Mouse (Mus musculus) right cerebral cortex, adult 2 months (tissue): ENCODE measurements around the gene Ucp2.

Experiments
- DNase-seq, 2 experiments: peaks; one replicate each; pipeline ENCODE4 v3.0.0; 2021 to 2022; ENCODE audit warnings: low spot score in 2 of 2

Gene Ucp2

DNA sequence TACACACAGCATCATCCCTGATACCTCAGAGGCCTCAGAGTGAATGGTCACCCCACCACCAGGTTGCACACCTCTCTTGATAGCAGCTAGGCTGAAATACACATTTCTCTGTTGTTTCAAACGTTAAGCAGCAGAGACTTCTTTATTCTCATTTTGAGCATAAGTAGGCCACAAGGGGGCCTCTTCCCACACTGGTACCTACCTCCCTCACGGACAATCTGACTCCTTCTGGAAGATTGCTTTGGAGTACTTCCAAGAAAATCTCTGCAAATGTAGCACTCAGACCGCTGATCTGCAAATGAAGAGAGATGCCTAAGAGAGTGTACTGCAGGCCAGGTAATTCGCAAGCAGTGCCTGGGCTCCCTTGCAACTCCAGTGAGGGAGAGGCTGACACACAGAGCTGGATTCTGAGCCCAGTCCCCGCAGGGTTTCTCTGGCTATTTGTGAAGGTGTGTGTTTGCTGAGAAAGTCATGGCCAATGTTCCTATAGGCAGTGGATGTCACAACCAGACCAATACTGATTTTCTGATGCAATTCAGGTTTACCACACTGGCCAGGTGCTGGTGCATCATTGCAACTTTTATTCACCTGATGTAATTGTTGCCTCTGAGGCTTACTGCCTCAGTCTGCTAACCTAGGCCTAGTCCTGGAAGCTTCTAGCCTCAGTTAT is 57.3 kb downstream of the Ucp2 start:
- DNase-seq = peak; percentile 46 to 74
